Mouse (Mus musculus) stomach, postnatal 0 days (tissue): ENCODE results near the gene Glis2. TPM values are rescaled to one million over a fixed set of nuclear protein-coding genes. Genes with fewer than 3 reads are reported as not detected.
"Not testable (repeated sequence)": the region's sequence is repeated elsewhere in the genome, so short reads cannot be mapped to it uniquely, and the experiment has no call there.

ENCODE experiments used
- ATAC-seq: fragments of 200-750 bp; cut with Nextera tagmentation; 2 replicates; pipeline ENCODE4 v1.8.0; 2017; ENCODE audit not compliant: low FRiP score, low TSS enrichment
- DNase-seq: peaks from one replicate; pipeline ENCODE4 v3.0.0-alpha.2; 2016; ENCODE audit warnings: low spot score
- H3K27ac ChIP-seq: fragments of 300-500 bp; sonication (generic); replicated peaks from 2 replicates; pipeline ENCODE4 v1.5.1; 2014; ENCODE audit warnings: mild to moderate bottlenecking, control low read depth
- H3K27me3 ChIP-seq: fragments of 300-500 bp; sonication (generic); 2 replicates; pipeline ENCODE4 v1.6.1; 2014; ENCODE audit warnings: low read length; ENCODE audit not compliant: control insufficient read depth, insufficient read depth
- H3K36me3 ChIP-seq: fragments of 300-500 bp; sonication (generic); 2 replicates; pipeline ENCODE4 v1.6.1; 2014; ENCODE audit warnings: low read length, mixed read lengths; ENCODE audit not compliant: control insufficient read depth, insufficient read depth
- H3K4me1 ChIP-seq: fragments of 300-500 bp; sonication (generic); replicated peaks from 2 replicates; pipeline ENCODE4 v1.6.1; 2014; ENCODE audit warnings: antibody characterized with exemption; ENCODE audit not compliant: control insufficient read depth, insufficient read depth
- H3K4me2 ChIP-seq: fragments of 300-500 bp; sonication (generic); replicated peaks from 2 replicates; pipeline ENCODE4 v1.6.1; 2014; ENCODE audit warnings: low read depth, mild to moderate bottlenecking, control low read depth, moderate library complexity
- H3K4me3 ChIP-seq: fragments of 300-500 bp; sonication (generic); 2 replicates; pipeline ENCODE4 v1.5.1; 2014; ENCODE audit warnings: low read depth, low read length, control low read depth
- H3K9ac ChIP-seq: fragments of 300-500 bp; sonication (generic); 2 replicates; pipeline ENCODE4 v1.6.1; 2014; ENCODE audit warnings: mild to moderate bottlenecking, low read length, control low read depth, mixed read lengths
- H3K9me3 ChIP-seq: fragments of 300-500 bp; sonication (generic); 2 replicates; pipeline ENCODE4 v1.6.1; 2016; ENCODE audit warnings: low read length; ENCODE audit not compliant: control insufficient read depth
- CTCF ChIP-seq: IDR thresholded peaks from 2 replicates; pipeline ENCODE4 v1.5.1; 2016; ENCODE audit warnings: antibody characterized with exemption, low read depth, mild to moderate bottlenecking, moderate library complexity
- EP300 ChIP-seq: optimal IDR thresholded peaks from 2 replicates; pipeline ENCODE3; 2016; ENCODE audit warnings: antibody characterized with exemption
- WGBS: fragments of 180-500 bp; shearing (Covaris S2); extraction: QIAGEN DNeasy Blood & Tissue Kit; methylation state at CpG from one replicate; pipeline ENCODE4 v1.1.7; 2014; 5-methylcytosine and 5-hydroxymethylcytosine counted together
- polyA plus RNA-seq: library from polyadenylated mRNA; unstranded; fragments of >200 nt; fragmentation: Nextera tagmentation; extraction: Ambion mirVana; gene quantifications from 2 replicates; pipeline ENCODE4 v1.2.1, GENCODE M21; 2015

Gene Glis2
- polyA plus RNA-seq, 1 experiment from 2014 or later: 11.7 TPM

GRCm38 (mm10) chr16:4570737-4571136, 23.8 kb upstream of the Glis2 start:
- Histone ChIP-seq H3K36me3 (no peaks in the 10 kb centered on the region), H3K9ac (no peak overlapping the region), H3K27me3 (no peaks in the 10 kb centered on the region), H3K9me3 (no peaks in the 10 kb centered on the region), H3K4me2 (no peak overlapping the region), H3K27ac (no peak overlapping the region), H3K4me1 (no peaks in the 10 kb centered on the region), H3K4me3 (no peak overlapping the region)
- no peak for DNase-seq
- TF ChIP-seq EP300 (no peak), CTCF (no peak)
- WGBS: 68% methylated on average over 4 of the region's 4 CpGs
- peak; percentile 39; the same call in 1 of the 2 replicates for ATAC-seq

GRCm38 (mm10) chr16:4576038-4576437, 18.5 kb upstream of the Glis2 start:
- no peaks in the 10 kb centered on the region for H3K27me3 ChIP-seq
- no peak for TF ChIP-seq CTCF
- no peak for TF ChIP-seq EP300
- no peaks in the 10 kb centered on the region for H3K36me3 ChIP-seq
- H3K4me1 ChIP-seq: no peaks in the 10 kb centered on the region
- H3K4me2 ChIP-seq: no peak overlapping the region
- ATAC-seq (no peak), DNase-seq (no peak)
- 65% methylated on average over 2 of the region's 2 CpGs for WGBS
- no peaks in the 10 kb centered on the region for H3K9me3 ChIP-seq
- H3K4me3 ChIP-seq: no peak overlapping the region
- no peak overlapping the region for H3K27ac ChIP-seq
- H3K9ac ChIP-seq: no peak overlapping the region

- H3K9me3 ChIP-seq: no peaks in the 10 kb centered on the region
- no peak overlapping the region for H3K4me3 ChIP-seq
- no peak overlapping the region for H3K27ac ChIP-seq
- no peaks in the 10 kb centered on the region for H3K4me1 ChIP-seq
- no peaks in the 10 kb centered on the region for H3K27me3 ChIP-seq
- DNase-seq (no peak), ATAC-seq (no peak)
- no peaks in the 10 kb centered on the region for H3K36me3 ChIP-seq
- H3K4me2 ChIP-seq: no peak overlapping the region
- no peak overlapping the region for H3K9ac ChIP-seq
- TF ChIP-seq EP300 (no peak), CTCF (no peak)
- WGBS: 50% methylated on average over 2 of the region's 2 CpGs
These were observed 17.6 kb upstream of the Glis2 start for GRCm38 (mm10) chr16:4576873-4577272.

GRCm38 (mm10) chr16:4578630-4579029, 15.9 kb upstream of the Glis2 start:
- H3K9ac ChIP-seq: no peak overlapping the region
- no peaks in the 10 kb centered on the region for H3K4me1 ChIP-seq
- no peak overlapping the region for H3K4me2 ChIP-seq
- no peaks in the 10 kb centered on the region for H3K9me3 ChIP-seq
- H3K27ac ChIP-seq: no peak overlapping the region
- no peaks in the 10 kb centered on the region for H3K27me3 ChIP-seq
- H3K4me3 ChIP-seq: no peak overlapping the region
- ATAC-seq (no peak), DNase-seq (no peak)
- no peak for TF ChIP-seq CTCF
- no peaks in the 10 kb centered on the region for H3K36me3 ChIP-seq
- 63% methylated on average over 7 of the region's 7 CpGs for WGBS

GRCm38 (mm10) chr16:4581179-4581578, 13.3 kb upstream of the Glis2 start:
- not testable (repeated sequence) for H3K9me3 ChIP-seq, H3K4me2 ChIP-seq, DNase-seq, H3K27ac ChIP-seq, H3K4me3 ChIP-seq, H3K4me1 ChIP-seq, H3K27me3 ChIP-seq, ATAC-seq, H3K36me3 ChIP-seq, H3K9ac ChIP-seq
- WGBS: 85% methylated on average over 4 of the region's 4 CpGs

- H3K4me2 ChIP-seq: no peak overlapping the region
- peaks cover 3% of the 10 kb centered on the region for H3K4me1 ChIP-seq
- no peaks in the 10 kb centered on the region for H3K36me3 ChIP-seq
- no peaks in the 10 kb centered on the region for H3K27me3 ChIP-seq
- H3K9me3 ChIP-seq: no peaks in the 10 kb centered on the region
- no peak overlapping the region for H3K9ac ChIP-seq
- no peak overlapping the region for H3K27ac ChIP-seq
- 74% methylated on average over 3 of the region's 3 CpGs for WGBS
- no peak for ATAC-seq
- DNase-seq: no peak
- no peak for TF ChIP-seq CTCF
- no peak for TF ChIP-seq EP300
- no peak overlapping the region for H3K4me3 ChIP-seq
These were observed 10.7 kb upstream of the Glis2 start for GRCm38 (mm10) chr16:4583807-4584206.
